Mouse (Mus musculus): Measurements from ENCODE around the gene Csk.

DNA sequence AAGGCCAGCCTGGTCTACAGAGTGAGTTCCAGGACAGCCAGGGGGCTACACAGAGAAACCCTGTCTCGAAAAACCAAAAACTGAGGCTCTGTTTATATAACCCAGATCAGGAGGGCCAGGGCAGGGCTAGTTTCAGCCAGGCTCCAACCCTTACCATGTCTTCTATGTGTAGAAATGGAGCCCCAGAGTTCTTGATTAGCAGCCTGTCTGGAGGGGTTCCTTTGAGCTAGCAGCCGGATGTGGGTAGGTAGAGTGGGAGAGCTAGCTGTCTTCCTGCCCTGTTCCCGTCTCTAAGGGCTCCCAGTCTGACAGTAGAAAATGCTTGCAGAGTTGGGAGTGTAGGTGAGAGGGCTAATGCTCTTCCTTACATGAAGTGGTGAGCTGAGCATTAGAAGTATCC, 13.7 kb upstream of the Csk start:
- TF ChIP-seq TAL1 (conservative IDR thresholded peaks at IDR 0.05; ENCODE audit: low read depth, low read length) (no peak), CTCF (IDR thresholded peaks at IDR 0.05; ENCODE audit: low read depth, low read length) (no peak)

Measured in G1E (cell line).